Mouse (Mus musculus) left cerebral cortex, adult 8-10 months (tissue): ENCODE results near the gene Syde2. TPM values are rescaled to one million over a fixed set of nuclear protein-coding genes. Genes with fewer than 3 reads are reported as not detected.
"Not testable (repeated sequence)": the region's sequence is repeated elsewhere in the genome, so short reads cannot be mapped to it uniquely, and the experiment has no call there.

Experiments
- DNase-seq, 2 experiments: peaks; one replicate each; pipeline ENCODE4 v3.0.0; 2022; ENCODE audit warnings: low spot score in 2 of 2
- total RNA-seq, 4 experiments: library from RNA; stranded (reverse); gene quantifications; 2 replicates each; pipeline ENCODE4 v1.2.4; 2022

Syde2 gene
- total RNA-seq, 4 experiments from 2014 or later = 2.4 to 3.4 (median 3.1) TPM

- DNase-seq = no peak
Measured at GRCm38 (mm10) chr3:145966806-145967205, 20.9 kb upstream of the Syde2 start.

- DNase-seq = no peak
Measured at GRCm38 (mm10) chr3:145969031-145969501, 18.6 kb upstream of the Syde2 start.

GRCm38 (mm10) chr3:145971501-145971900 is 16.2 kb upstream of the Syde2 start:
- no peak for DNase-seq

- no peak for DNase-seq
Measured at GRCm38 (mm10) chr3:145974986-145975385, 12.7 kb upstream of the Syde2 start.

- no peak for DNase-seq
Measured at GRCm38 (mm10) chr3:145985333-145985925, 2.2 kb upstream of the Syde2 start.

- DNase-seq = no peak
Measured at GRCm38 (mm10) chr3:145986317-145987001, 1.2 kb upstream of the Syde2 start.

GRCm38 (mm10) chr3:145987970-145988683 is 457 bp downstream of the Syde2 start:
- peak in 1 of 2 experiments; percentile 64 for DNase-seq

- DNase-seq = no peak
Measured at GRCm38 (mm10) chr3:145988684-145989575, 1.3 kb downstream of the Syde2 start.

- DNase-seq = no peak
Measured at GRCm38 (mm10) chr3:145989576-145990081, 2.0 kb downstream of the Syde2 start.

GRCm38 (mm10) chr3:145991130-145991529 is 3.5 kb downstream of the Syde2 start:
- DNase-seq = no peak

GRCm38 (mm10) chr3:145991976-145992730 is 4.5 kb downstream of the Syde2 start:
- DNase-seq = no peak

GRCm38 (mm10) chr3:145992796-145993195 is 5.1 kb downstream of the Syde2 start:
- DNase-seq = no peak

GRCm38 (mm10) chr3:145993481-145994201 is 6.0 kb downstream of the Syde2 start:
- no peak for DNase-seq

- DNase-seq = no peak
Measured at GRCm38 (mm10) chr3:145995489-145995888, 7.8 kb downstream of the Syde2 start.

GRCm38 (mm10) chr3:145996539-145996938 is 8.9 kb downstream of the Syde2 start:
- DNase-seq = not testable (repeated sequence)

GRCm38 (mm10) chr3:146004347-146005051 is 16.8 kb downstream of the Syde2 start:
- DNase-seq = no peak

GRCm38 (mm10) chr3:146007872-146008271 is 20.2 kb downstream of the Syde2 start:
- DNase-seq = no peak

GRCm38 (mm10) chr3:146009859-146010645 is 22.4 kb downstream of the Syde2 start:
- no peak for DNase-seq
